In the genomic region with DNA sequence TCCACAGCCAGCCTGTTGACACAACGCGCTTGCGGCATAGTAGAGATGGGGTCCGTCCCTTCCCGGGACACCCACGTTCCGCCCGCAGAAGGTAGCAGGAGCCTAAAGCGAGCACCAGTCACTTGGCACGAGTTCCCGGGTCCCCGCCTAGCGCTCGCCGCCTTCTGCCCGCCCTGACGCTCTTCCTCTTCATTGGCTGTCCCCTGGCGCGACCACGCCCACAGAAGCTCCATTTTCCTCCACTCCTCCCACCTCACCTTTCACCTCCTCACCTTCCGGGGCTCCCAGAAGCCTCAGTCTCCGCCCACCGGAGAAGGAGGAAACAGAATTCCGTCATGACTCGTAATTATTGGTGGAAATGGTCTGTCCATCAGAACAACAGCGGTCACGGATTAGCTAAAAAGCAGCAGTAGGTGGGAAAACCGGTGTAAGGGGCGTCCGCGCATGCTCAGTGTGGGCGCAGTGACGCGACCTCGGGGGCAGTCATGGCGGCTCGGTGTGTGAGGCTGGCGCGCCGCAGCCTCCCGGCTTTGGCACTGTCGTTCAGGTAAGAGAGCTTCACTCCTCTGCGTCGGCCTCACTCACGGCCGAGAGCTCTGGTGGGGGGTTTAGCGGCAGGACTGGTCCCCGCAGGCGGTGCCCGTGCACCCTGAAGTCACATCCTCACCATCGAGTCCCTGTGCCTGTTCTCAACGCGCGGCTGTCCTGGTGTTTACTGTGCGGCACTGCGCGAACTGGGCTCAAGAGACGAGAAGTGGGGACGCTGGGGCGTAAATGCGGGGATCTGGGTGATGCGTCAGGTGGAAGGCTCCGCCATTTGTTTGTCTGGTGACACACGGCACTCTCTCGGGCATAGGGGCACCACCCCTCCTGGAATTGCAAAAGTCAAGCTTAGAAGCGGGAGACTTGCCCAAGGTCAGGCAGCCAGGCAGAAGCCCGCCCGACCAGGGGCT, we compare ENCODE assay signal across 8 mouse cellular contexts. TPM values are rescaled to one million over a fixed set of nuclear protein-coding genes. Genes with fewer than 3 reads are reported as not detected.
DNase-seq lines count a peak whose midpoint lies in the region; ATAC-seq lines count a peak whose summit lies in the region.

TSS of gene Grpel1 (plus strand) at position 290 of the 953 bp plus-strand sequence.

- ATAC-seq in megakaryocyte progenitor cell, adult 5-6 weeks (replicated peaks; ENCODE audit: poor library complexity) = peak; percentile 93

- peak; percentile 100 for DNase-seq in adipocyte (ENCODE audit: low spot score)
- DNase-seq in embryo, embryonic 10 days (ENCODE audit: low spot score) = peak; percentile 100
- DNase-seq in gastrocnemius, postnatal 10 days = peak; percentile 97
- peak; percentile 100 for DNase-seq in induced T-regulatory cell, adult 2 months (ENCODE audit: low read depth)
- DNase-seq in left cerebral cortex, adult 9 months (ENCODE audit: low spot score in 2 of 2) = peak; percentile 99 to 100
- DNase-seq in right cerebral cortex, postnatal 14 days = peak; percentile 95
- DNase-seq in urinary bladder, postnatal 36 days (ENCODE audit: low spot score in 2 of 2) = peak; percentile 98 to 99

RNA-seq across cellular contexts. Expression of gene Grpel1, which starts in this region (rescaled TPM):
- total RNA-seq in gastrocnemius, postnatal 10 days (2021) = 10 to 100 TPM; 32.7 to 36.2 TPM
- total RNA-seq in megakaryocyte progenitor cell, adult 5-6 weeks (2015) = 41.3 and 43.7 TPM in 2 replicates
- total RNA-seq in megakaryocyte progenitor cell, adult 5-6 weeks (2017) = 34.4 and 35.2 TPM in 2 replicates

Comparison
In these comparisons a context has a peak if more than half of its experiments do, and no peak if none do; other contexts are left out.
1. Peak in every context shown above with its lines: DNase-seq and ATAC-seq.